37 mouse cellular contexts compared by ENCODE assay signal in the genomic region with DNA sequence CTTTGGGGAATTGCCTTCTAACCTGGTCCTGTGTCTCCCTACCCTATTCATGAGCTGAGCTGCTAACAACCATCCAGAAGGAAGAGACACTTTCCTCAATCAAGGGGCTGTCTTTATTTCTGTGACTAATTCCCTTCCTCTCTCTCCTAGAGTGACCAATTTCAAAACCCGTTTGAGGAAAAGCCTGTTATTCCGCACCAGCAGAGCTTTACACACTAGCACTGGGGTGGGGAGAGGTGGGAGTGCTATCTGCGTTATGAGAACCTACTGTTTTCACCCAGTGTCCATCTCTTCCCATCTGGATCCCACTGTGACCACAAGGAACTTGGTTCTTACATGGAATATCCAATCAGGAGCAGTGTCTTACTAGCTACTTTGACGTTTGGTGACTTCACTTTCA. TPM values are rescaled to one million over a fixed set of nuclear protein-coding genes. Genes with fewer than 3 reads are reported as not detected.
DNase-seq lines count a peak whose midpoint lies in the region; ATAC-seq lines count a peak whose summit lies in the region.
"Had no signal": no experiment of that assay in that cellular context is flagged by ENCODE, and none has a peak within 500 bp of the region (broad histone marks: within the 10 kb centered on the region; RNA-seq: fewer than 3 reads in every experiment).

No protein-coding gene starts in this region.

- 38% methylated on average over 4 of the region's 4 CpGs for whole genome bisulfite sequencing in hindbrain, embryonic 16.5 days
- 28% methylated on average over 4 of the region's 4 CpGs for WGBS in hindbrain, embryonic 14.5 days

- no peaks in the 10 kb centered on the region for H3K36me3 ChIP-seq in hindbrain, embryonic 16.5 days (ENCODE audit: control insufficient read depth, insufficient read depth, low read length)
- no peaks in the 10 kb centered on the region for H3K36me3 ChIP-seq in hindbrain, embryonic 14.5 days (replicated peaks; ENCODE audit: control insufficient read depth, insufficient read depth)
- H3K36me3 ChIP-seq: embryonic facial prominence, embryonic 13.5 days; G1E; heart, embryonic 10.5 days; heart, embryonic 15.5 days; hindbrain, embryonic 13.5 days; kidney, embryonic 15.5 days; limb, embryonic 12.5 days; liver, embryonic 15.5 days; neural tube, embryonic 13.5 days had no signal

- H3K27ac ChIP-seq in hindbrain, embryonic 16.5 days (ENCODE audit: low read depth, low read length): no peak overlapping the region
- H3K27ac ChIP-seq in hindbrain, embryonic 14.5 days: no peak overlapping the region
- H3K27ac ChIP-seq: embryonic facial prominence, embryonic 13.5 days; forebrain, embryonic 13.5 days; heart, embryonic 10.5 days; heart, embryonic 15.5 days; hindbrain, embryonic 13.5 days; kidney, embryonic 15.5 days; left cerebral cortex, adult 2 months; limb, embryonic 12.5 days; liver, embryonic 15.5 days; neural tube, embryonic 13.5 days had no signal

- peak; percentile 37; the same call in 1 of the 2 replicates for ATAC-seq in hindbrain, embryonic 16.5 days
- no peak for ATAC-seq in hindbrain, embryonic 14.5 days (ENCODE audit: low FRiP score)
- ATAC-seq in CD4-positive, CD25-positive, alpha-beta regulatory T cell, adult 4 months: peak; percentile 28
- ATAC-seq: forebrain, embryonic 13.5 days; midbrain, embryonic 16.5 days; Patski had no signal

- no peak for DNase-seq in hindbrain, embryonic 14.5 days (ENCODE audit: low spot score)
- peak; percentile 26 for DNase-seq in R1 (ENCODE audit: low read depth, low spot score)
- peak; percentile 44 for DNase-seq in retina, embryonic 14.5 days (ENCODE audit: low spot score)
- DNase-seq in urinary bladder, postnatal 4 days (ENCODE audit: low spot score in 2 of 2): no peak
- DNase-seq in thymus, postnatal 25 days: no peak
- DNase-seq: adrenal gland, adult 8-10 months; cerebellum, adult 2 months; cerebellum, postnatal 14 days; gastrocnemius, postnatal 14 days; kidney, adult 18-20 months; kidney, postnatal 25 days; lung, embryonic 14.5 days; right cerebral cortex, postnatal 14 days; thymus, postnatal 14 days had no signal

- H3K4me3 ChIP-seq in hindbrain, embryonic 16.5 days (ENCODE audit: low read length): no peak overlapping the region
- H3K4me3 ChIP-seq in hindbrain, embryonic 14.5 days (replicated peaks; ENCODE audit: low read length): no peak overlapping the region
- H3K4me3 ChIP-seq: embryonic facial prominence, embryonic 13.5 days; erythroblast, embryonic 14.5 days; forebrain, embryonic 13.5 days; heart, embryonic 10.5 days; heart, embryonic 15.5 days; hindbrain, embryonic 13.5 days; kidney, embryonic 15.5 days; left cerebral cortex, adult 2 months; limb, embryonic 12.5 days; liver, embryonic 15.5 days; megakaryocyte, embryonic 14.5 days; neural tube, embryonic 13.5 days had no signal

- no peak overlapping the region for H3K4me2 ChIP-seq in hindbrain, embryonic 16.5 days (ENCODE audit: low read length)
- H3K4me2 ChIP-seq in hindbrain, embryonic 14.5 days (replicated peaks): no peak overlapping the region
- H3K4me2 ChIP-seq: embryonic facial prominence, embryonic 13.5 days; forebrain, embryonic 13.5 days; heart, embryonic 15.5 days; hindbrain, embryonic 13.5 days; kidney, embryonic 15.5 days; limb, embryonic 12.5 days; liver, embryonic 15.5 days; lung, embryonic 14.5 days; neural tube, embryonic 13.5 days had no signal

- H3K4me1 ChIP-seq in hindbrain, embryonic 16.5 days (ENCODE audit: control insufficient read depth, insufficient read depth, low read depth, low read length): no peaks in the 10 kb centered on the region
- H3K4me1 ChIP-seq in hindbrain, embryonic 14.5 days (replicated peaks; ENCODE audit: control insufficient read depth, insufficient read depth, low read length): no peaks in the 10 kb centered on the region
- H3K4me1 ChIP-seq: embryonic facial prominence, embryonic 13.5 days; heart, embryonic 10.5 days; heart, embryonic 15.5 days; hindbrain, embryonic 13.5 days; kidney, embryonic 15.5 days; limb, embryonic 12.5 days; liver, embryonic 15.5 days; megakaryocyte, embryonic 14.5 days; neural tube, embryonic 13.5 days had no signal

- H3K9ac ChIP-seq in hindbrain, embryonic 16.5 days (ENCODE audit: low read depth, low read length): no peak overlapping the region
- H3K9ac ChIP-seq in hindbrain, embryonic 14.5 days: no peak overlapping the region
- H3K9ac ChIP-seq: embryonic facial prominence, embryonic 13.5 days; forebrain, embryonic 13.5 days; heart, embryonic 15.5 days; hindbrain, embryonic 13.5 days; kidney, embryonic 15.5 days; limb, embryonic 12.5 days; liver, embryonic 15.5 days; lung, embryonic 14.5 days; neural tube, embryonic 13.5 days had no signal

- H3K9me3 ChIP-seq in hindbrain, embryonic 16.5 days (ENCODE audit: control insufficient read depth, low read length): no peaks in the 10 kb centered on the region
- no peaks in the 10 kb centered on the region for H3K9me3 ChIP-seq in hindbrain, embryonic 14.5 days (ENCODE audit: control insufficient read depth, low read length)
- H3K9me3 ChIP-seq: embryonic facial prominence, embryonic 13.5 days; forebrain, embryonic 13.5 days; heart, embryonic 10.5 days; heart, embryonic 15.5 days; hindbrain, embryonic 13.5 days; kidney, embryonic 15.5 days; limb, embryonic 12.5 days; liver, embryonic 15.5 days; neural tube, embryonic 13.5 days had no signal

- H3K27me3 ChIP-seq in hindbrain, embryonic 16.5 days (replicated peaks; ENCODE audit: control insufficient read depth, insufficient read depth, low read length): no peaks in the 10 kb centered on the region
- H3K27me3 ChIP-seq in hindbrain, embryonic 14.5 days (ENCODE audit: control insufficient read depth, insufficient read depth, low read length): no peaks in the 10 kb centered on the region
- H3K27me3 ChIP-seq: embryonic facial prominence, embryonic 13.5 days; forebrain, embryonic 13.5 days; heart, embryonic 15.5 days; kidney, embryonic 15.5 days; limb, embryonic 12.5 days; liver, embryonic 15.5 days; neural tube, embryonic 13.5 days; Patski had no signal

RNA-seq across cellular contexts. Expression of a gene that starts 4.1 kb away (rescaled TPM):
- not detected in 2 replicates for polyA plus RNA-seq in hindbrain, embryonic 16.5 days (2015; fragmentation: Nextera tagmentation; extraction: Ambion mirVana)
- not detected in 2 replicates for polyA plus RNA-seq in hindbrain, embryonic 14.5 days (2014; fragmentation: Nextera tagmentation; extraction: Ambion mirVana)
- under 1 TPM in 1 of 2 experiments, not detected in 1; 0.67 TPM for polyA plus RNA-seq in CD4-positive, CD25-positive, alpha-beta regulatory T cell, adult 4 months (2017; shearing (Covaris generic))
- polyA plus RNA-seq: C2C12; cerebellum, adult 2 months; cortical plate, adult 2 months; embryonic facial prominence, embryonic 13.5 days; erythroblast, embryonic 14.5 days; forebrain, embryonic 13.5 days; G1E; heart, embryonic 10.5 days; heart, embryonic 15.5 days; hindbrain, embryonic 13.5 days; intestine, embryonic 14.5 days; kidney, embryonic 15.5 days; limb, embryonic 12.5 days; liver, adult 2 months; liver, embryonic 15.5 days; lung, embryonic 14.5 days; midbrain, embryonic 16.5 days; neural tube, embryonic 13.5 days; Patski; small intestine, adult 2 months; stomach, embryonic 16.5 days had no signal

RNA-seq across cellular contexts. Expression of a gene that starts 36.9 kb away (rescaled TPM):
- not detected in 2 replicates for polyA plus RNA-seq in hindbrain, embryonic 16.5 days (2015; fragmentation: Nextera tagmentation; extraction: Ambion mirVana)
- not detected in 2 replicates for polyA plus RNA-seq in hindbrain, embryonic 14.5 days (2014; fragmentation: Nextera tagmentation; extraction: Ambion mirVana)
- not detected for polyA plus RNA-seq in CD4-positive, CD25-positive, alpha-beta regulatory T cell, adult 4 months (2017; shearing (Covaris generic))
- polyA plus RNA-seq: C2C12; cerebellum, adult 2 months; cortical plate, adult 2 months; embryonic facial prominence, embryonic 13.5 days; erythroblast, embryonic 14.5 days; forebrain, embryonic 13.5 days; G1E; heart, embryonic 10.5 days; heart, embryonic 15.5 days; hindbrain, embryonic 13.5 days; intestine, embryonic 14.5 days; kidney, embryonic 15.5 days; limb, embryonic 12.5 days; liver, adult 2 months; liver, embryonic 15.5 days; lung, embryonic 14.5 days; midbrain, embryonic 16.5 days; neural tube, embryonic 13.5 days; Patski; small intestine, adult 2 months; stomach, embryonic 16.5 days had no signal

RNA-seq across cellular contexts. Expression of a gene that starts 54.0 kb away (rescaled TPM):
- polyA plus RNA-seq in hindbrain, embryonic 16.5 days (2015; fragmentation: Nextera tagmentation; extraction: Ambion mirVana): not detected in 2 replicates
- polyA plus RNA-seq in hindbrain, embryonic 14.5 days (2014; fragmentation: Nextera tagmentation; extraction: Ambion mirVana): not detected in 2 replicates
- polyA plus RNA-seq in CD4-positive, CD25-positive, alpha-beta regulatory T cell, adult 4 months (2017; shearing (Covaris generic)): not detected
- polyA plus RNA-seq: C2C12; cerebellum, adult 2 months; cortical plate, adult 2 months; embryonic facial prominence, embryonic 13.5 days; erythroblast, embryonic 14.5 days; forebrain, embryonic 13.5 days; G1E; heart, embryonic 10.5 days; heart, embryonic 15.5 days; hindbrain, embryonic 13.5 days; intestine, embryonic 14.5 days; kidney, embryonic 15.5 days; limb, embryonic 12.5 days; liver, adult 2 months; liver, embryonic 15.5 days; lung, embryonic 14.5 days; midbrain, embryonic 16.5 days; neural tube, embryonic 13.5 days; Patski; small intestine, adult 2 months; stomach, embryonic 16.5 days had no signal

Comparison
In these comparisons a context has a peak if more than half of its experiments do, and no peak if none do; other contexts are left out.
1. DNase-seq: peak in R1 (single experiment) and retina, embryonic 14.5 days (single experiment); none in hindbrain, embryonic 14.5 days (single experiment), urinary bladder, postnatal 4 days (0 of 2) and thymus, postnatal 25 days (single experiment).